Mouse (Mus musculus): ENCODE measurements around the gene Calhm2. TPM values are rescaled to one million over a fixed set of nuclear protein-coding genes. Genes with fewer than 3 reads are reported as not detected.

The Calhm2 gene
- polyA plus RNA-seq, 1 experiment from 2014 or later = 0.45 TPM

DNA sequence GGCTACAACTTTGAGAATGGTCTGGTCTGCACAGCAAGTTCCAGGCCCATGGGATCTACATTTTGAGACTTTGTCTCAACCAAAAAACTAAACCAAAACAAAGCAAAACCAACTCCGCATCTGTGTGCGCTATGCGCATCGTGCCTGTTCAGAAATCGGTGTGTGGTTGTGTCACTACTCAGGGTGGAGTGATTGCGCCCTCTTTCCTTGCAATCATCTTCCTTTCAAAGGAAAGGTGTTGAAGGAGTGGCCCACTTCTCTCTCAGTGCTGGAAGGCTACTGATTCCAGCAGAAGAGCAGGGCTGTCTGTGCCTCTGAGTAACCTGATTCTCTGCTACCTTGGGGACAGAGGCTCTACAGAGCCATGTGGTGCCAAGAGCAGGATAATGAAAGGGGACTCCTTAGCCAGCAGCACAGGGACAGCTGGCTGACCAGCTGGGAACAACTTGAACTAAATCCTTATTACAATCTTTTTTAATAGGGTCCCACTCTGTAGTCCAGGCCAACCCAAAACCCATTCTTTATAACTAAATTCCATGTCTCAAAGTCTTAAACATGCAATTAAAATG is 25.2 kb upstream of the Calhm2 start:
- DNase-seq = no peak
- Histone ChIP-seq H3K4me1 (ENCODE audit: control insufficient read depth, insufficient read depth, low read length) (no peaks in the 10 kb centered on the region), H3K36me3 (ENCODE audit: control insufficient read depth, insufficient read depth, low read length) (no peaks in the 10 kb centered on the region), H3K4me2 (ENCODE audit: low read length) (no peak overlapping the region), H3K27ac (replicated peaks; ENCODE audit: low read depth, low read length) (no peak overlapping the region), H3K9ac (replicated peaks; ENCODE audit: low read length) (no peak overlapping the region), H3K9me3 (ENCODE audit: control insufficient read depth, low read length) (no peaks in the 10 kb centered on the region), H3K4me3 (replicated peaks; ENCODE audit: low read depth, low read length) (no peak overlapping the region), H3K27me3 (ENCODE audit: control insufficient read depth, insufficient read depth, low read length) (no peaks in the 10 kb centered on the region)
- no peak for ATAC-seq (ENCODE audit: low FRiP score, low TSS enrichment)
- 94% methylated on average over 6 of the region's 6 CpGs for WGBS

DNA sequence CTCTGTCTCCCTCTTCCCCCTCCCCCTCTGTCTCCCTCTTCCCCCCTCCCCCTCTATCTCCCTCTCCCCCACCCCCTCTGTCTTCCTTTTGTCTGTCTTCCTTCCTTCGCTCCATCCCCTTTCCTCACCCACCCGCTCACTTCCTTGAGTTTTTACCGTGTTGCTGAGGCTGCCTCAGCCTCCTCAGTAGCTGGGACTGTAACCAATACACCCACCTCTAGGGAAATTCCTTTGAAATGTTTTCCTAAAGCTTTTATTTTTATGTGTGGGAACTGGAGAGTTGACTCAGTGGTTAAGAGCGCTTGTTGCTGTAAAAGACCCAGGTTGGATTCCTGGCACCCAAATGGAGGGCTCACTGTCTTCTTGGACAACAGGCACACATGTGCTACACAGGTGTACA is 23.6 kb upstream of the Calhm2 start:
- H3K4me2 ChIP-seq (ENCODE audit: low read length) = no peak overlapping the region

DNA sequence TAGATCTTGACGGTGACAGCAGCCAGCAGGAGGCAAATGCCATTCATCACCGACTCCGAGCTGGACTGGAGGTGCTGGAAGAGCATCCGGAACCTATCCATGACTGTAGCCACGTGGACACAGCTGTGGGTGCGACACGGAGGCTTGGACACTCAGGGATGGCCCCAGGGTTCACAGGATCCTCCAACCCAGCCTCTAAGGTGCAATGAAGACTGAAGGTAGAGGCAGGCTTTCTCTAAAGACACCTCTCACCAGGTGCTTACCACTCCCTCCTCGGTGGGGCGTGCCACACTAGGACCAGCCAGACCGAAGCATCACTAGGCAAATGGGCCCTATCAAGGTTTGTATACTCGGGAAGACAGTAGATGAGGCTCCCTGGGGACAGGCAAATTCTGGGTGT is 19.6 kb upstream of the Calhm2 start, which contains the start of gene Calhm3:
Gene Calhm3, minus strand, starts transcription at position 101 of the 400 bp plus-strand sequence.
- Histone ChIP-seq H3K4me3 (replicated peaks; ENCODE audit: low read depth, low read length) (no peak within 1 kb of the TSS), H3K9me3 (ENCODE audit: control insufficient read depth, low read length) (no peaks in the 10 kb centered on the region), H3K36me3 (ENCODE audit: control insufficient read depth, insufficient read depth, low read length) (no peaks in the 10 kb centered on the region), H3K9ac (replicated peaks; ENCODE audit: low read length) (no peak within 1 kb of the TSS), H3K4me1 (ENCODE audit: control insufficient read depth, insufficient read depth, low read length) (no peaks in the 10 kb centered on the region), H3K27ac (replicated peaks; ENCODE audit: low read depth, low read length) (no peak within 1 kb of the TSS), H3K27me3 (ENCODE audit: control insufficient read depth, insufficient read depth, low read length) (no peaks in the 10 kb centered on the region), H3K4me2 (ENCODE audit: low read length) (no peak within 1 kb of the TSS)
- DNase-seq (no peak), ATAC-seq (ENCODE audit: low FRiP score, low TSS enrichment) (no peak)
- 85% methylated on average over 11 of the region's 11 CpGs for WGBS

More for the DNA sequence above, 23.6 kb upstream of the Calhm2 start:
- Histone ChIP-seq H3K9ac (replicated peaks; ENCODE audit: low read length) (no peak overlapping the region), H3K4me1 (ENCODE audit: control insufficient read depth, insufficient read depth, low read length) (no peaks in the 10 kb centered on the region), H3K36me3 (ENCODE audit: control insufficient read depth, insufficient read depth, low read length) (no peaks in the 10 kb centered on the region), H3K4me3 (replicated peaks; ENCODE audit: low read depth, low read length) (no peak overlapping the region), H3K27me3 (ENCODE audit: control insufficient read depth, insufficient read depth, low read length) (no peaks in the 10 kb centered on the region), H3K27ac (replicated peaks; ENCODE audit: low read depth, low read length) (no peak overlapping the region), H3K9me3 (ENCODE audit: control insufficient read depth, low read length) (no peaks in the 10 kb centered on the region)
- 70% methylated on average over 4 of the region's 4 CpGs for WGBS
- ATAC-seq (ENCODE audit: low FRiP score, low TSS enrichment) (no peak), DNase-seq (no peak)

GRCm38 (mm10) chr19:47153767-47154166 is 15.7 kb upstream of the Calhm2 start:
- Histone ChIP-seq H3K4me3 (replicated peaks; ENCODE audit: low read depth, low read length) (no peak overlapping the region), H3K27me3 (ENCODE audit: control insufficient read depth, insufficient read depth, low read length) (no peaks in the 10 kb centered on the region), H3K4me1 (ENCODE audit: control insufficient read depth, insufficient read depth, low read length) (no peaks in the 10 kb centered on the region; the same call in 1 of the 2 replicates), H3K9me3 (ENCODE audit: control insufficient read depth, low read length) (no peaks in the 10 kb centered on the region), H3K4me2 (ENCODE audit: low read length) (no peak overlapping the region), H3K9ac (replicated peaks; ENCODE audit: low read length) (no peak overlapping the region), H3K27ac (replicated peaks; ENCODE audit: low read depth, low read length) (no peak overlapping the region), H3K36me3 (ENCODE audit: control insufficient read depth, insufficient read depth, low read length) (no peaks in the 10 kb centered on the region)
- DNase-seq (no peak), ATAC-seq (ENCODE audit: low FRiP score, low TSS enrichment) (no peak)
- WGBS = 90% methylated on average over 7 of the region's 7 CpGs

DNA sequence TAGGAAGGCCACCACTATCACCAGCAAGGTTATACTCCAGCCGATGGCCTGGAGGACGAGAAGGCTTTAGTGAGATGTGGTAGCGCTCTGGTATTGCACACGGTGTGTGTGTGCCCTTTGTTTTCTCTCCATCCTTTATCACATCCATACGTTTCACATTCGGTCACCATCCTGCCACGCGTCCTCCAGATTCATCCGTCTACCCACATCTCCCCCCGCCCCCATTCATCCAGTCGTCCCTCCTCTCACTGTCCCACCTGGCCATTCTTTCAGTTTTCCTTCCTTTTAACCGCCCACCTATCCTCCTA is 13.9 kb upstream of the Calhm2 start:
- ATAC-seq (ENCODE audit: low FRiP score, low TSS enrichment) (no peak), DNase-seq (no peak)
- WGBS = 56% methylated on average over 12 of the region's 12 CpGs
- no peaks in the 10 kb centered on the region for H3K9me3 ChIP-seq (ENCODE audit: control insufficient read depth, low read length)
- no peaks in the 10 kb centered on the region for H3K27me3 ChIP-seq (ENCODE audit: control insufficient read depth, insufficient read depth, low read length)
- no peak overlapping the region for H3K27ac ChIP-seq (replicated peaks; ENCODE audit: low read depth, low read length)
- H3K4me1 ChIP-seq (ENCODE audit: control insufficient read depth, insufficient read depth, low read length) = no peaks in the 10 kb centered on the region; the same call in 1 of the 2 replicates
- peak overlapping the region; percentile 34 for H3K4me3 ChIP-seq (replicated peaks; ENCODE audit: low read depth, low read length)
- H3K36me3 ChIP-seq (ENCODE audit: control insufficient read depth, insufficient read depth, low read length) = no peaks in the 10 kb centered on the region
- H3K9ac ChIP-seq (replicated peaks; ENCODE audit: low read length) = peak overlapping the region; percentile 36
- peak overlapping the region; percentile 56 for H3K4me2 ChIP-seq (ENCODE audit: low read length)

- DNase-seq (peak; percentile 75), ATAC-seq (ENCODE audit: low FRiP score, low TSS enrichment) (no peak)
- no peaks in the 10 kb centered on the region; the same call in 1 of the 2 replicates for H3K4me1 ChIP-seq (ENCODE audit: control insufficient read depth, insufficient read depth, low read length)
- H3K4me3 ChIP-seq (replicated peaks; ENCODE audit: low read depth, low read length) = peak overlapping the region; percentile 34
- peak overlapping the region; percentile 56 for H3K4me2 ChIP-seq (ENCODE audit: low read length)
- no peaks in the 10 kb centered on the region for H3K36me3 ChIP-seq (ENCODE audit: control insufficient read depth, insufficient read depth, low read length)
- H3K9ac ChIP-seq (replicated peaks; ENCODE audit: low read length) = peak overlapping the region; percentile 36
- no peaks in the 10 kb centered on the region for H3K27me3 ChIP-seq (ENCODE audit: control insufficient read depth, insufficient read depth, low read length)
- 26% methylated on average over 32 of the region's 32 CpGs for whole genome bisulfite sequencing
- no peaks in the 10 kb centered on the region for H3K9me3 ChIP-seq (ENCODE audit: control insufficient read depth, low read length)
- H3K27ac ChIP-seq (replicated peaks; ENCODE audit: low read depth, low read length) = no peak overlapping the region
Observed at GRCm38 (mm10) chr19:47151332-47152061, 13.4 kb upstream of the Calhm2 start.

- no peaks in the 10 kb centered on the region; the same call in 1 of the 2 replicates for H3K4me1 ChIP-seq (ENCODE audit: control insufficient read depth, insufficient read depth, low read length)
- H3K4me3 ChIP-seq (replicated peaks; ENCODE audit: low read depth, low read length) = no peak overlapping the region
- H3K4me2 ChIP-seq (ENCODE audit: low read length) = no peak overlapping the region
- H3K9me3 ChIP-seq (ENCODE audit: control insufficient read depth, low read length) = no peaks in the 10 kb centered on the region
- no peak for ATAC-seq (ENCODE audit: low FRiP score, low TSS enrichment)
- no peaks in the 10 kb centered on the region for H3K36me3 ChIP-seq (ENCODE audit: control insufficient read depth, insufficient read depth, low read length)
- no peak overlapping the region for H3K27ac ChIP-seq (replicated peaks; ENCODE audit: low read depth, low read length)
- H3K9ac ChIP-seq (replicated peaks; ENCODE audit: low read length) = no peak overlapping the region
- no peaks in the 10 kb centered on the region for H3K27me3 ChIP-seq (ENCODE audit: control insufficient read depth, insufficient read depth, low read length)
- no peak for DNase-seq
- WGBS = 67% methylated on average over 4 of the region's 4 CpGs
Observed at GRCm38 (mm10) chr19:47149854-47150253, 11.8 kb upstream of the Calhm2 start.

- H3K4me3 ChIP-seq (replicated peaks; ENCODE audit: low read depth, low read length) = no peak overlapping the region
- no peaks in the 10 kb centered on the region for H3K27me3 ChIP-seq (ENCODE audit: control insufficient read depth, insufficient read depth, low read length)
- no peaks in the 10 kb centered on the region for H3K9me3 ChIP-seq (ENCODE audit: control insufficient read depth, low read length)
- no peak for DNase-seq
- no peak for ATAC-seq (ENCODE audit: low FRiP score, low TSS enrichment)
- H3K36me3 ChIP-seq (ENCODE audit: control insufficient read depth, insufficient read depth, low read length) = no peaks in the 10 kb centered on the region
- 87% methylated on average over 5 of the region's 5 CpGs for WGBS
- H3K4me2 ChIP-seq (ENCODE audit: low read length) = no peak overlapping the region
- H3K27ac ChIP-seq (replicated peaks; ENCODE audit: low read depth, low read length) = no peak overlapping the region
- H3K4me1 ChIP-seq (ENCODE audit: control insufficient read depth, insufficient read depth, low read length) = no peaks in the 10 kb centered on the region; the same call in 1 of the 2 replicates
- H3K9ac ChIP-seq (replicated peaks; ENCODE audit: low read length) = no peak overlapping the region
Observed at GRCm38 (mm10) chr19:47148267-47148847, 10.3 kb upstream of the Calhm2 start.

DNA sequence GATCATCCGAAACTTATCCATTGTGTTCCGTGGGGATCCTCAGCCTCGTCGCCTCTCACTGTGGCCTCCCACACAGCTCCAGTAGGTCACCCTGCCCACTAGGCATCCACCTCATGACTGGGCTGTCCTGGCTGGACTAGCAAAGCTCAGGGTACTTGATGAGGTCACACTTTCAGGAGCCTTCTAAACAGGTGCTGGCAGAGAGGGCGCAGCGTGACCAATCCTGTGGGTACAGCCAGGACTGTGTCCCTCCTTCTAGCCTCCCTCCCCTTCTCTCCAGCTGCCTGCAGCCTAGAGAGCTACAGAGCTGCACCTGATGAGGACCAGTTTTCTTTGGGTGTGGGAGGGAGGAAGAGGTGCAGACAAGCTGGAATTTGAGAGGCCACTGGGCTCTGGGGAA is 6.1 kb upstream of the Calhm2 start, which contains the start of gene Calhm1:
Gene Calhm1, minus strand, starts transcription at position 101 of the 400 bp plus-strand sequence.
- Histone ChIP-seq H3K27me3 (ENCODE audit: control insufficient read depth, insufficient read depth, low read length) (no peaks in the 10 kb centered on the region), H3K27ac (replicated peaks; ENCODE audit: low read depth, low read length) (no peak within 1 kb of the TSS), H3K4me2 (ENCODE audit: low read length) (no peak within 1 kb of the TSS), H3K4me3 (replicated peaks; ENCODE audit: low read depth, low read length) (no peak within 1 kb of the TSS), H3K9me3 (ENCODE audit: control insufficient read depth, low read length) (no peaks in the 10 kb centered on the region), H3K9ac (replicated peaks; ENCODE audit: low read length) (no peak within 1 kb of the TSS), H3K36me3 (ENCODE audit: control insufficient read depth, insufficient read depth, low read length) (no peaks in the 10 kb centered on the region), H3K4me1 (ENCODE audit: control insufficient read depth, insufficient read depth, low read length) (no peaks in the 10 kb centered on the region)
- no peak for DNase-seq
- WGBS = 92% methylated on average over 6 of the region's 6 CpGs
- no peak for ATAC-seq (ENCODE audit: low FRiP score, low TSS enrichment)

All from midbrain, embryonic 14.5 days (tissue).